Mouse (Mus musculus): ENCODE results near the gene Mstn. TPM values are rescaled to one million over a fixed set of nuclear protein-coding genes. Genes with fewer than 3 reads are reported as not detected.

Mstn gene
- not detected for total RNA-seq (2023)

DNA sequence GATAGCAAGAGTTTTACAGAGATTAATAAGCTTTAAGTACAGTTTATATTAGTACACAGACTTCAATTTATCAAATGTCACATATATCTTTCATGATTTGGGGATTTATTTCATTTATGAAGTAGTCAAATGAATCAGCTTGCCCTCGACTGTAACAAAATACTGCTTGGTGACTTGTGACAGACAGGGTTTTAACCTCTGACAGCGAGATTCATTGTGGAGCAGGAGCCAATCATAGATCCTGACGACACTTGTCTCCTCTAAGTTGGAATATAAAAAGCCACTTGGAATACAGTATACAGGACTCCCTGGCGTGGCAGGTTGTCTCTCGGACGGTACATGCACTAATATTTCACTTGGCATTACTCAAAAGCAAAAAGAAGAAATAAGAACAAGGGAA, at the start of gene Mstn:
Mstn (plus strand) TSS at position 301 of the 400 bp plus-strand sequence.

DNA sequence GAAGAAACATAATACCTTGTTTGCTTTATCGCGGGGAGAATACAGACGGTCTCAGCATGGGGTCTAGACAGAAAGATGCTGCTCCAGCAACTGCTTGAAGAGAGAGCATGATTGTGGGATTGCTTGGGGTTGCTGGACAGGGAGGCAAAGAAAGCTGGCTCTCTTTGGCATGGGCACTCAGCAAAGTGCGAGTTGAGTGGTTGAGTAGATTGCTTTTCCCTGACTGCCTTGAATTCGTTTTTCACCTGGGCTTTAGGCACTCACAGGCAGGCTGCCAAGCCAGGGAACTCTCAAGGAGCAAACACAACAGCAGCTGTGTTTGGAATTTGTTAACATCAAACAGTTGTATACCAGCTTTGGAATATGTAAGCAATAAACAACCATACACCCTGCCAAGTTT, 41.4 kb upstream of the Mstn start, which contains the start of gene 1700019D03Rik:
1700019D03Rik (minus strand) TSS at position 101 of the 400 bp plus-strand sequence.

Other genes starting within 250 kb of the Mstn start
- 10 to 100 TPM; 45.8 to 53.0 TPM for gene Inpp1, start 244.0 kb upstream of the Mstn start, total RNA-seq (2023)
- 10 to 100 TPM; 14.5 to 16.2 TPM for gene Hibch, start 216.7 kb upstream of the Mstn start, total RNA-seq (2023)
- not detected for gene 1700019D03Rik, start 41.5 kb upstream of the Mstn start, total RNA-seq (2023)
- gene 1700019A02Rik, start 126.0 kb downstream of the Mstn start, total RNA-seq (2023): not detected
- gene Pms1, start 235.4 kb downstream of the Mstn start, total RNA-seq (2023): 1 to 10 TPM; 3.5 to 4.2 TPM
- gene Ormdl1, start 235.5 kb downstream of the Mstn start, total RNA-seq (2023): 10 to 100 TPM; 10.9 to 12.6 TPM
- 1 to 10 TPM in 1 of 2 experiments, not detected in 1; 1.5 TPM for gene Gm28778, start 235.5 kb downstream of the Mstn start, total RNA-seq (2023)